Mouse (Mus musculus) forebrain, embryonic 11.5 days (tissue): ENCODE results near the gene Dcaf8. TPM values are rescaled to one million over a fixed set of nuclear protein-coding genes. Genes with fewer than 3 reads are reported as not detected.

Experiments
- ATAC-seq: fragments of 200-750 bp; cut with Nextera tagmentation; replicated peaks from 2 replicates; pipeline ENCODE4 v1.8.0; 2017; ENCODE audit warnings: moderate TSS enrichment; ENCODE audit not compliant: low FRiP score
- DNase-seq: peaks from one replicate; pipeline ENCODE4 v3.0.0-alpha.2; 2017; ENCODE audit warnings: low spot score
- H3K27ac ChIP-seq: fragments of 300-500 bp; sonication (generic); 2 replicates; pipeline ENCODE4 v1.5.1; 2014; ENCODE audit warnings: low read depth, low read length
- H3K27me3 ChIP-seq: fragments of 300-500 bp; sonication (generic); 2 replicates; pipeline ENCODE4 v1.6.1; 2014; ENCODE audit warnings: mild to moderate bottlenecking, low read length, mixed read lengths; ENCODE audit not compliant: control insufficient read depth, insufficient read depth
- H3K36me3 ChIP-seq: fragments of 300-500 bp; sonication (generic); 2 replicates; pipeline ENCODE4 v1.6.1; 2014; ENCODE audit warnings: mild to moderate bottlenecking, low read length, moderate library complexity, mixed read lengths; ENCODE audit not compliant: control insufficient read depth, insufficient read depth
- H3K4me1 ChIP-seq: fragments of 300-500 bp; sonication (generic); replicated peaks from 2 replicates; pipeline ENCODE4 v1.6.1; 2014; ENCODE audit warnings: low read length, mixed read lengths; ENCODE audit not compliant: control insufficient read depth, insufficient read depth
- H3K4me2 ChIP-seq: fragments of 300-500 bp; sonication (generic); 2 replicates; pipeline ENCODE4 v1.6.1; 2014; ENCODE audit warnings: low read depth, mild to moderate bottlenecking, low read length, moderate library complexity, mixed read lengths; ENCODE audit not compliant: severe bottlenecking
- H3K4me3 ChIP-seq: fragments of 300-500 bp; sonication (generic); 2 replicates; pipeline ENCODE4 v1.5.1; 2014; ENCODE audit warnings: low read depth, low read length
- H3K9ac ChIP-seq: fragments of 300-500 bp; sonication (generic); 2 replicates; pipeline ENCODE4 v1.6.1; 2014; ENCODE audit warnings: low read length
- H3K9me3 ChIP-seq: fragments of 300-500 bp; sonication (generic); 2 replicates; pipeline ENCODE4 v1.6.1; 2016; ENCODE audit warnings: low read length, mixed read lengths; ENCODE audit not compliant: control insufficient read depth
- WGBS: fragments of 180-500 bp; shearing (Covaris S2); extraction: QIAGEN DNeasy Blood & Tissue Kit; methylation state at CpG from one replicate; pipeline ENCODE4 v1.1.7; 2014; 5-methylcytosine and 5-hydroxymethylcytosine counted together
- polyA plus RNA-seq: library from polyadenylated mRNA; unstranded; fragments of >200 nt; fragmentation: Nextera tagmentation; extraction: Ambion mirVana; gene quantifications from 2 replicates; pipeline ENCODE4 v1.2.1, GENCODE M21; 2014

The Dcaf8 gene
- polyA plus RNA-seq, 1 experiment from 2014 or later, result 116 TPM

GRCm38 (mm10) chr1:172207111-172207584 lies 59.3 kb downstream of the Dcaf8 start:
- Histone ChIP-seq H3K27me3 (no peaks in the 10 kb centered on the region), H3K4me2 (peak overlapping the region; percentile 59; the same call in 1 of the 2 replicates), H3K36me3 (no peaks in the 10 kb centered on the region), H3K9ac (peak overlapping the region; percentile 93), H3K4me3 (peak overlapping the region; percentile 85; the same call in 1 of the 2 replicates), H3K9me3 (no peaks in the 10 kb centered on the region), H3K27ac (peak overlapping the region; percentile 95), H3K4me1 (peaks cover 33% of the 10 kb centered on the region)
- ATAC-seq (no peak), DNase-seq (peak; percentile 57)
- WGBS, result 14% methylated on average over 7 of the region's 7 CpGs

- Histone ChIP-seq H3K36me3 (no peaks in the 10 kb centered on the region), H3K9ac (no peak overlapping the region)
- WGBS, result 60% methylated on average over 5 of the region's 5 CpGs
Observed at GRCm38 (mm10) chr1:172212776-172213175, 64.9 kb downstream of the Dcaf8 start.

GRCm38 (mm10) chr1:172213771-172214170 lies 65.9 kb downstream of the Dcaf8 start:
- H3K27ac ChIP-seq, result no peak overlapping the region

More at GRCm38 (mm10) chr1:172212776-172213175, 64.9 kb downstream of the Dcaf8 start:
- Histone ChIP-seq H3K4me2 (no peak overlapping the region), H3K4me3 (no peak overlapping the region), H3K4me1 (peaks cover 6% of the 10 kb centered on the region; the same call in 1 of the 2 replicates), H3K27me3 (no peaks in the 10 kb centered on the region), H3K9me3 (no peaks in the 10 kb centered on the region), H3K27ac (no peak overlapping the region)
- ATAC-seq (no peak), DNase-seq (no peak)

GRCm38 (mm10) chr1:172214748-172215147 lies 66.9 kb downstream of the Dcaf8 start:
- no peaks in the 10 kb centered on the region for H3K9me3 ChIP-seq
- no peak overlapping the region for H3K27ac ChIP-seq
- no peak overlapping the region for H3K9ac ChIP-seq
- 77% methylated on average over 3 of the region's 3 CpGs for WGBS
- H3K4me2 ChIP-seq, result no peak overlapping the region
- DNase-seq (no peak), ATAC-seq (no peak)
- no peaks in the 10 kb centered on the region for H3K36me3 ChIP-seq
- H3K27me3 ChIP-seq, result no peaks in the 10 kb centered on the region
- H3K4me1 ChIP-seq, result peaks cover 8% of the 10 kb centered on the region; the same call in 1 of the 2 replicates
- no peak overlapping the region for H3K4me3 ChIP-seq

More at GRCm38 (mm10) chr1:172213771-172214170, 65.9 kb downstream of the Dcaf8 start:
- Histone ChIP-seq H3K36me3 (no peaks in the 10 kb centered on the region), H3K4me1 (peaks cover 6% of the 10 kb centered on the region; the same call in 1 of the 2 replicates), H3K9me3 (no peaks in the 10 kb centered on the region), H3K9ac (no peak overlapping the region), H3K4me2 (no peak overlapping the region), H3K4me3 (no peak overlapping the region), H3K27me3 (no peaks in the 10 kb centered on the region)
- WGBS, result 85% methylated on average over 4 of the region's 4 CpGs
- no peak for ATAC-seq
- DNase-seq, result no peak

GRCm38 (mm10) chr1:172217148-172217547 lies 69.3 kb downstream of the Dcaf8 start:
- Histone ChIP-seq H3K27me3 (no peaks in the 10 kb centered on the region), H3K4me3 (no peak overlapping the region), H3K27ac (peak overlapping the region; percentile 58), H3K36me3 (no peaks in the 10 kb centered on the region), H3K9me3 (no peaks in the 10 kb centered on the region), H3K4me2 (peak overlapping the region; percentile 20; the same call in 1 of the 2 replicates), H3K9ac (peak overlapping the region; percentile 52), H3K4me1 (peaks cover 16% of the 10 kb centered on the region; the same call in 1 of the 2 replicates)
- DNase-seq (peak; percentile 96), ATAC-seq (peak; percentile 69)
- whole genome bisulfite sequencing, result 3% methylated on average over 5 of the region's 5 CpGs

GRCm38 (mm10) chr1:172218164-172218910 lies 70.5 kb downstream of the Dcaf8 start:
- WGBS, result 62% methylated on average over 15 of the region's 15 CpGs
- no peaks in the 10 kb centered on the region for H3K9me3 ChIP-seq

GRCm38 (mm10) chr1:172219451-172220406 lies 71.8 kb downstream of the Dcaf8 start, which contains the start of gene Casq1:
Gene Casq1 (minus strand): TSS chr1:172219868.
- no peak for ATAC-seq
- Histone ChIP-seq H3K9ac (no peak within 1 kb of the TSS), H3K27ac (no peak within 1 kb of the TSS), H3K9me3 (no peaks in the 10 kb centered on the region), H3K36me3 (no peaks in the 10 kb centered on the region), H3K27me3 (no peaks in the 10 kb centered on the region), H3K4me1 (peaks cover 16% of the 10 kb centered on the region; the same call in 1 of the 2 replicates), H3K4me2 (no peak within 1 kb of the TSS), H3K4me3 (no peak within 1 kb of the TSS)
- DNase-seq, result no peak
- 81% methylated on average over 19 of the region's 19 CpGs for WGBS

More at GRCm38 (mm10) chr1:172218164-172218910, 70.5 kb downstream of the Dcaf8 start:
- DNase-seq (no peak), ATAC-seq (no peak)
- Histone ChIP-seq H3K9ac (no peak overlapping the region), H3K36me3 (no peaks in the 10 kb centered on the region), H3K4me1 (peaks cover 16% of the 10 kb centered on the region; the same call in 1 of the 2 replicates), H3K4me2 (no peak overlapping the region), H3K27ac (no peak overlapping the region), H3K4me3 (no peak overlapping the region), H3K27me3 (no peaks in the 10 kb centered on the region)

GRCm38 (mm10) chr1:172220414-172220813 lies 72.5 kb downstream of the Dcaf8 start:
- Histone ChIP-seq H3K9ac (no peak overlapping the region), H3K4me1 (peaks cover 16% of the 10 kb centered on the region; the same call in 1 of the 2 replicates), H3K4me3 (no peak overlapping the region), H3K36me3 (no peaks in the 10 kb centered on the region), H3K27me3 (no peaks in the 10 kb centered on the region), H3K4me2 (no peak overlapping the region), H3K27ac (no peak overlapping the region), H3K9me3 (no peaks in the 10 kb centered on the region)
- 57% methylated on average over 10 of the region's 10 CpGs for WGBS
- ATAC-seq, result no peak
- no peak for DNase-seq
